Mouse (Mus musculus): Measurements from ENCODE around the gene Ptprm.

GRCm38 (mm10) chr17:67360606-67361005, 6.3 kb upstream of the Ptprm start:
- TF ChIP-seq CTCF (IDR thresholded peaks at IDR 0.05; ENCODE audit: low read depth) = no peak
- TF ChIP-seq EP300 (IDR thresholded peaks at IDR 0.05; ENCODE audit: low read depth) = no peak

Data from liver, embryonic 14.5 days (tissue).